Mouse (Mus musculus) testis, adult 10 weeks (tissue): Measurements from ENCODE around the gene Rsrc1. TPM values are rescaled to one million over a fixed set of nuclear protein-coding genes. Genes with fewer than 3 reads are reported as not detected.

Experiments used
- polyA plus RNA-seq: library from polyadenylated mRNA; stranded (reverse); fragments of 350-450 nt; fragmentation: Illumina TruSeq; extraction: RNeasy Lipid Tissue Mini Kit (QIAGEN cat#74804); gene quantifications from one replicate; pipeline ENCODE4 v1.2.3, GENCODE M21; 2014; ENCODE audit warnings: low read depth, low replicate concordance

Rsrc1 gene
- polyA plus RNA-seq: 68.4 TPM

GRCm38 (mm10) chr3:66981101-66981661 is at the start of gene Rsrc1:
Gene Rsrc1, plus strand, starts transcription at chr3:66981390.

GRCm38 (mm10) chr3:66981706-66982105 is 516 bp downstream of the Rsrc1 start, which contains the start of gene Shox2:
Gene Shox2, minus strand, starts transcription at chr3:66981771.

DNA sequence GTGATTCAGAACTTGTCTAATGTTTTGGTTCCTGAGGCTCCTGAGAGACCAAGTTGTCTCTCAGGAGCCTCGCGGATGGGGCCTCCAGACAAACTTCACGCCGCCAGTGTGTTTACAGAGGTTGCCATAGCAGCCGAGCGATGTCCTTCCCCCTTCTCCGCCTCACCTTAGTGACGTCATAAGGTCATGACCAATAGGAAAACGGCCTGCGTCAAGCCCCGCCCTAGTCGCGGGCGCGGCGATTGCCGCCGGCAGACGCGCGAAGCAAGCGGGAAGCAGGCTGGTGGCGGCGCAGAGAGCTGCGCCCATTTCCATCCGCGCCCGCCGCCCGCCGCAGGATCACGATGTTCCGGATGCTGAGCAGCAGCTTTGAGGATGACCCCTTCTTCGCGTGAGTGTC is 392.7 kb downstream of the Rsrc1 start, which contains the start of gene Mlf1:
TSS of gene Mlf1 (plus strand) at position 226 of the 400 bp plus-strand sequence.

GRCm38 (mm10) chr3:67375063-67375462 is 393.9 kb downstream of the Rsrc1 start, which contains the start of gene Gm17402:
Gene Gm17402, minus strand, starts transcription at chr3:67375163.

Other genes starting within 250 kb of the Rsrc1 start
- 0.39 TPM for gene Shox2, start 381 bp downstream of the Rsrc1 start, polyA plus RNA-seq